Mouse (Mus musculus): Measurements from ENCODE around the gene Camsap3.

DNA sequence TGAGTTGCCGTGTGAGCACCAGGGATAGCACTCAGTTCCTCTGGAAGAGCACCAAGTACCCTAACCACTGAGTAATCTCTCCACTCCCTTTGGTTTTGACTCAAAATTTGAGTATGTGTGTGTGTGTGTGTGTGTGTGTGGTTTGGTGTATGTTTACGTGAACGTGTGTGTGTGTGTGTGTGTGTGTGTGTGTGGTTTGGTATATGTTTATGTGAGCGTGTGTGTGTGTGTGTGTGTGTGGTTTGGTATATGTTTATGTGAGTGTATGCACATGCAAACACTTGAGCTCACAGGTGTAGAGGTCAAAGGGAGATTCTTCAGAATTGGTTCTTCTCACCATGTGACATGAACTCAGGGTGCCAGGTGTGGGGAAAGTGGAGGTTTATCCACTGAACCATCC lies 31.0 kb upstream of the Camsap3 start:
- TF ChIP-seq POLR2A (IDR thresholded peaks at IDR 0.05; ENCODE audit: low read depth, low read length) (no peak), CTCF (IDR thresholded peaks at IDR 0.05; ENCODE audit: extremely low read depth, insufficient read depth, insufficient read length, insufficient replicate concordance) (no peak)

Data from spleen, adult 2 months (tissue).